Mouse (Mus musculus): ENCODE results near the gene Tmsb15b1. TPM values are rescaled to one million over a fixed set of nuclear protein-coding genes. Genes with fewer than 3 reads are reported as not detected.
A peak's percentile ranks its signal among the peaks of the same experiment; 100 is the strongest.

Gene Tmsb15b1
- polyA plus RNA-seq (2015; fragmentation: Nextera tagmentation; extraction: Ambion mirVana) = 28.7 and 33.6 TPM in 2 replicates

- Histone ChIP-seq H3K4me3 (replicated peaks) (peak within 1 kb of the TSS; percentile 47), H3K9me3 (replicated peaks) (no peaks in the 10 kb centered on the region), H3K4me2 (replicated peaks) (peak within 1 kb of the TSS; percentile 51), H3K9ac (no peak within 1 kb of the TSS), H3K4me1 (no peaks in the 10 kb centered on the region), H3K36me3 (no peaks in the 10 kb centered on the region), H3K27me3 (no peaks in the 10 kb centered on the region), H3K27ac (replicated peaks) (no peak within 1 kb of the TSS)
- WGBS = 23% methylated on average over 15 of the region's 15 CpGs
- peak; percentile 100 for ATAC-seq (ENCODE audit: insufficient number of reproducible peaks, low FRiP score, low TSS enrichment, low read depth)
These were observed at the start of gene Tmsb15b1, which contains the start of gene Tmsb15l for GRCm38 (mm10) chrX:136976424-136977084. Gene Tmsb15b1 (minus strand): TSS chrX:136976874. Gene Tmsb15l (minus strand): TSS chrX:136976869.

GRCm38 (mm10) chrX:137019310-137019709 is 42.6 kb upstream of the Tmsb15b1 start:
- H3K27me3 ChIP-seq = no peaks in the 10 kb centered on the region
- H3K9ac ChIP-seq = no peak overlapping the region
- H3K4me1 ChIP-seq = no peaks in the 10 kb centered on the region
- H3K4me3 ChIP-seq (replicated peaks) = no peak overlapping the region
- no peak for ATAC-seq (ENCODE audit: insufficient number of reproducible peaks, low FRiP score, low TSS enrichment, low read depth)
- no peaks in the 10 kb centered on the region for H3K36me3 ChIP-seq
- WGBS = 12% methylated on average over 1 of the region's 1 CpGs
- no peak overlapping the region for H3K27ac ChIP-seq (replicated peaks)
- H3K4me2 ChIP-seq (replicated peaks) = no peak overlapping the region
- no peaks in the 10 kb centered on the region for H3K9me3 ChIP-seq (replicated peaks)

- WGBS = 31% methylated on average over 1 of the region's 1 CpGs
- H3K9ac ChIP-seq = no peak overlapping the region
- no peak for ATAC-seq (ENCODE audit: insufficient number of reproducible peaks, low FRiP score, low TSS enrichment, low read depth)
These were observed 41.0 kb upstream of the Tmsb15b1 start for GRCm38 (mm10) chrX:137017668-137018067.

GRCm38 (mm10) chrX:137015099-137015709 is 38.5 kb upstream of the Tmsb15b1 start:
- no peak overlapping the region for H3K27ac ChIP-seq (replicated peaks)
- no peak overlapping the region for H3K9ac ChIP-seq
- H3K9me3 ChIP-seq (replicated peaks) = no peaks in the 10 kb centered on the region
- H3K27me3 ChIP-seq = no peaks in the 10 kb centered on the region
- ATAC-seq (ENCODE audit: insufficient number of reproducible peaks, low FRiP score, low TSS enrichment, low read depth) = no peak
- H3K4me2 ChIP-seq (replicated peaks) = no peak overlapping the region
- 55% methylated on average over 6 of the region's 6 CpGs for WGBS
- no peak overlapping the region for H3K4me3 ChIP-seq (replicated peaks)
- no peaks in the 10 kb centered on the region for H3K4me1 ChIP-seq
- no peaks in the 10 kb centered on the region for H3K36me3 ChIP-seq

More at GRCm38 (mm10) chrX:137017668-137018067, 41.0 kb upstream of the Tmsb15b1 start:
- no peaks in the 10 kb centered on the region for H3K27me3 ChIP-seq
- H3K9me3 ChIP-seq (replicated peaks) = no peaks in the 10 kb centered on the region
- no peak overlapping the region for H3K27ac ChIP-seq (replicated peaks)
- H3K4me3 ChIP-seq (replicated peaks) = no peak overlapping the region
- no peaks in the 10 kb centered on the region for H3K36me3 ChIP-seq
- H3K4me2 ChIP-seq (replicated peaks) = no peak overlapping the region
- H3K4me1 ChIP-seq = no peaks in the 10 kb centered on the region

GRCm38 (mm10) chrX:136996256-136996655 is 19.6 kb upstream of the Tmsb15b1 start:
- peaks cover 12% of the 10 kb centered on the region for H3K27me3 ChIP-seq
- ATAC-seq (ENCODE audit: insufficient number of reproducible peaks, low FRiP score, low TSS enrichment, low read depth) = no peak
- H3K27ac ChIP-seq (replicated peaks) = no peak overlapping the region
- 81% methylated on average over 2 of the region's 2 CpGs for WGBS
- H3K9ac ChIP-seq = no peak overlapping the region
- H3K4me2 ChIP-seq (replicated peaks) = no peak overlapping the region
- no peak overlapping the region for H3K4me3 ChIP-seq (replicated peaks)
- no peaks in the 10 kb centered on the region for H3K36me3 ChIP-seq
- H3K9me3 ChIP-seq (replicated peaks) = no peaks in the 10 kb centered on the region
- H3K4me1 ChIP-seq = no peaks in the 10 kb centered on the region

GRCm38 (mm10) chrX:136993641-136994040 is 17.0 kb upstream of the Tmsb15b1 start:
- no peak overlapping the region for H3K27ac ChIP-seq (replicated peaks)
- WGBS = 38% methylated on average over 13 of the region's 14 CpGs
- ATAC-seq (ENCODE audit: insufficient number of reproducible peaks, low FRiP score, low TSS enrichment, low read depth) = no peak
- H3K4me3 ChIP-seq (replicated peaks) = peak overlapping the region; percentile 44
- H3K27me3 ChIP-seq = peaks cover 12% of the 10 kb centered on the region
- H3K4me1 ChIP-seq = no peaks in the 10 kb centered on the region
- no peaks in the 10 kb centered on the region for H3K9me3 ChIP-seq (replicated peaks)
- no peaks in the 10 kb centered on the region for H3K36me3 ChIP-seq
- H3K4me2 ChIP-seq (replicated peaks) = peak overlapping the region; percentile 60
- H3K9ac ChIP-seq = no peak overlapping the region

GRCm38 (mm10) chrX:136992978-136993547 is 16.4 kb upstream of the Tmsb15b1 start, which contains the start of gene Zcchc18:
Gene Zcchc18 (plus strand): TSS chrX:136993155.
- Histone ChIP-seq H3K9ac (no peak within 1 kb of the TSS), H3K9me3 (replicated peaks) (no peaks in the 10 kb centered on the region), H3K36me3 (no peaks in the 10 kb centered on the region), H3K4me3 (replicated peaks) (peak within 1 kb of the TSS; percentile 44), H3K27ac (replicated peaks) (no peak within 1 kb of the TSS), H3K4me1 (no peaks in the 10 kb centered on the region), H3K4me2 (replicated peaks) (peak within 1 kb of the TSS; percentile 60), H3K27me3 (peaks cover 12% of the 10 kb centered on the region)
- 23% methylated on average over 26 of the region's 26 CpGs for WGBS
- peak; percentile 93 for ATAC-seq (ENCODE audit: insufficient number of reproducible peaks, low FRiP score, low TSS enrichment, low read depth)

- Histone ChIP-seq H3K4me1 (no peaks in the 10 kb centered on the region), H3K27me3 (peaks cover 12% of the 10 kb centered on the region), H3K9ac (no peak overlapping the region), H3K27ac (replicated peaks) (no peak overlapping the region), H3K36me3 (no peaks in the 10 kb centered on the region), H3K9me3 (replicated peaks) (no peaks in the 10 kb centered on the region), H3K4me3 (replicated peaks) (peak overlapping the region; percentile 44), H3K4me2 (replicated peaks) (peak overlapping the region; percentile 60)
- ATAC-seq (ENCODE audit: insufficient number of reproducible peaks, low FRiP score, low TSS enrichment, low read depth) = 0 out of 2 replicates have a peak, but pooled peaks have one; percentile 31
- WGBS = 18% methylated on average over 19 of the region's 19 CpGs
These were observed 15.7 kb upstream of the Tmsb15b1 start for GRCm38 (mm10) chrX:136992191-136992965.

GRCm38 (mm10) chrX:136991274-136991673 is 14.6 kb upstream of the Tmsb15b1 start:
- H3K4me3 ChIP-seq (replicated peaks) = no peak overlapping the region
- no peaks in the 10 kb centered on the region for H3K4me1 ChIP-seq
- H3K27me3 ChIP-seq = peaks cover 12% of the 10 kb centered on the region
- H3K9me3 ChIP-seq (replicated peaks) = no peaks in the 10 kb centered on the region
- 57% methylated on average over 2 of the region's 2 CpGs for WGBS
- H3K36me3 ChIP-seq = no peaks in the 10 kb centered on the region
- no peak overlapping the region for H3K27ac ChIP-seq (replicated peaks)
- no peak for ATAC-seq (ENCODE audit: insufficient number of reproducible peaks, low FRiP score, low TSS enrichment, low read depth)
- H3K4me2 ChIP-seq (replicated peaks) = no peak overlapping the region
- H3K9ac ChIP-seq = no peak overlapping the region

GRCm38 (mm10) chrX:136986039-136986438 is 9.4 kb upstream of the Tmsb15b1 start:
- no peak overlapping the region for H3K27ac ChIP-seq (replicated peaks)
- H3K27me3 ChIP-seq = no peaks in the 10 kb centered on the region; the same call in 1 of the 2 replicates
- no peak overlapping the region for H3K9ac ChIP-seq
- no peaks in the 10 kb centered on the region for H3K9me3 ChIP-seq (replicated peaks)
- no peak overlapping the region for H3K4me2 ChIP-seq (replicated peaks)
- no peaks in the 10 kb centered on the region for H3K4me1 ChIP-seq
- H3K4me3 ChIP-seq (replicated peaks) = no peak overlapping the region
- ATAC-seq (ENCODE audit: insufficient number of reproducible peaks, low FRiP score, low TSS enrichment, low read depth) = no peak
- H3K36me3 ChIP-seq = no peaks in the 10 kb centered on the region

- Histone ChIP-seq H3K9me3 (replicated peaks) (no peaks in the 10 kb centered on the region), H3K4me1 (no peaks in the 10 kb centered on the region), H3K4me2 (replicated peaks) (no peak overlapping the region), H3K4me3 (replicated peaks) (no peak overlapping the region), H3K27me3 (no peaks in the 10 kb centered on the region), H3K27ac (replicated peaks) (no peak overlapping the region), H3K36me3 (no peaks in the 10 kb centered on the region), H3K9ac (no peak overlapping the region)
- no peak for ATAC-seq (ENCODE audit: insufficient number of reproducible peaks, low FRiP score, low TSS enrichment, low read depth)
These were observed 1.9 kb upstream of the Tmsb15b1 start for GRCm38 (mm10) chrX:136978616-136979015.
